Mouse (Mus musculus): ENCODE results near the gene Dcdc2b. TPM values are rescaled to one million over a fixed set of nuclear protein-coding genes. Genes with fewer than 3 reads are reported as not detected.
A peak's percentile ranks its signal among the peaks of the same experiment; 100 is the strongest.

Gene Dcdc2b
- polyA plus RNA-seq, 1 experiment = 8.8 TPM

- no peaks in the 10 kb centered on the region for H3K4me1 ChIP-seq (ENCODE audit: control insufficient read depth, insufficient read depth, low read length)
- H3K27ac ChIP-seq (ENCODE audit: insufficient read depth, low read length) = no peak overlapping the region
- WGBS = 3% methylated on average over 36 of the region's 36 CpGs
- peak; percentile 63 for TF ChIP-seq CTCF (IDR thresholded peaks at IDR 0.05; ENCODE audit: borderline replicate concordance, insufficient read depth, low read depth, low read length)
- TF ChIP-seq POLR2A (IDR thresholded peaks at IDR 0.05; ENCODE audit: borderline replicate concordance, insufficient read depth, low read length) = no peak
- no peaks in the 10 kb centered on the region for H3K27me3 ChIP-seq (ENCODE audit: control insufficient read depth, insufficient read depth, low read length)
- H3K4me3 ChIP-seq (replicated peaks; ENCODE audit: insufficient read depth, low read depth, low read length) = peak overlapping the region; percentile 57
- DNase-seq = peak; percentile 69 to 80
These were observed 29.0 kb downstream of the Dcdc2b start for GRCm38 (mm10) chr4:129584884-129585608.

- 75% methylated on average over 1 of the region's 1 CpGs for WGBS
These were observed 29.7 kb downstream of the Dcdc2b start for GRCm38 (mm10) chr4:129584370-129584769.

GRCm38 (mm10) chr4:129582251-129582650 is 31.8 kb downstream of the Dcdc2b start:
- no peak for DNase-seq
- Histone ChIP-seq H3K4me3 (replicated peaks; ENCODE audit: insufficient read depth, low read depth, low read length) (no peak overlapping the region), H3K27me3 (ENCODE audit: control insufficient read depth, insufficient read depth, low read length) (no peaks in the 10 kb centered on the region), H3K4me1 (ENCODE audit: control insufficient read depth, insufficient read depth, low read length) (no peaks in the 10 kb centered on the region; the same call in 1 of the 2 replicates), H3K27ac (ENCODE audit: insufficient read depth, low read length) (no peak overlapping the region)
- TF ChIP-seq CTCF (IDR thresholded peaks at IDR 0.05; ENCODE audit: borderline replicate concordance, insufficient read depth, low read depth, low read length) (no peak), POLR2A (IDR thresholded peaks at IDR 0.05; ENCODE audit: borderline replicate concordance, insufficient read depth, low read length) (no peak)
- WGBS = 72% methylated on average over 1 of the region's 1 CpGs

More at GRCm38 (mm10) chr4:129584370-129584769, 29.7 kb downstream of the Dcdc2b start:
- no peak for DNase-seq
- Histone ChIP-seq H3K27ac (ENCODE audit: insufficient read depth, low read length) (no peak overlapping the region), H3K4me1 (ENCODE audit: control insufficient read depth, insufficient read depth, low read length) (no peaks in the 10 kb centered on the region), H3K4me3 (replicated peaks; ENCODE audit: insufficient read depth, low read depth, low read length) (no peak overlapping the region), H3K27me3 (ENCODE audit: control insufficient read depth, insufficient read depth, low read length) (no peaks in the 10 kb centered on the region)
- no peak for TF ChIP-seq CTCF (IDR thresholded peaks at IDR 0.05; ENCODE audit: borderline replicate concordance, insufficient read depth, low read depth, low read length)
- no peak for TF ChIP-seq POLR2A (IDR thresholded peaks at IDR 0.05; ENCODE audit: borderline replicate concordance, insufficient read depth, low read length)

- peak; percentile 40 to 59 for DNase-seq
- no peak for TF ChIP-seq POLR2A (IDR thresholded peaks at IDR 0.05; ENCODE audit: borderline replicate concordance, insufficient read depth, low read length)
- TF ChIP-seq CTCF (IDR thresholded peaks at IDR 0.05; ENCODE audit: borderline replicate concordance, insufficient read depth, low read depth, low read length) = no peak
- H3K27ac ChIP-seq (ENCODE audit: insufficient read depth, low read length) = no peak overlapping the region
- 10% methylated on average over 7 of the region's 7 CpGs for WGBS
- H3K4me3 ChIP-seq (replicated peaks; ENCODE audit: insufficient read depth, low read depth, low read length) = no peak overlapping the region
- no peaks in the 10 kb centered on the region; the same call in 1 of the 2 replicates for H3K4me1 ChIP-seq (ENCODE audit: control insufficient read depth, insufficient read depth, low read length)
- no peaks in the 10 kb centered on the region for H3K27me3 ChIP-seq (ENCODE audit: control insufficient read depth, insufficient read depth, low read length)
These were observed 33.7 kb downstream of the Dcdc2b start for GRCm38 (mm10) chr4:129580347-129580746.

GRCm38 (mm10) chr4:129578466-129578865 is 35.6 kb downstream of the Dcdc2b start, which contains the start of gene Fam167b:
Fam167b (minus strand) TSS chr4:129578549.
- H3K4me1 ChIP-seq (ENCODE audit: control insufficient read depth, insufficient read depth, low read length) = no peaks in the 10 kb centered on the region; the same call in 1 of the 2 replicates
- H3K27ac ChIP-seq (ENCODE audit: insufficient read depth, low read length) = no peak within 1 kb of the TSS
- H3K27me3 ChIP-seq (ENCODE audit: control insufficient read depth, insufficient read depth, low read length) = no peaks in the 10 kb centered on the region
- TF ChIP-seq POLR2A (IDR thresholded peaks at IDR 0.05; ENCODE audit: borderline replicate concordance, insufficient read depth, low read length) (no peak), CTCF (IDR thresholded peaks at IDR 0.05; ENCODE audit: borderline replicate concordance, insufficient read depth, low read depth, low read length) (no peak)
- DNase-seq = no peak
- 74% methylated on average over 5 of the region's 5 CpGs for WGBS
- no peak within 1 kb of the TSS for H3K4me3 ChIP-seq (replicated peaks; ENCODE audit: insufficient read depth, low read depth, low read length)

- no peak overlapping the region for H3K27ac ChIP-seq (ENCODE audit: insufficient read depth, low read length)
- H3K4me3 ChIP-seq (replicated peaks; ENCODE audit: insufficient read depth, low read depth, low read length) = no peak overlapping the region
- no peak for TF ChIP-seq POLR2A (IDR thresholded peaks at IDR 0.05; ENCODE audit: borderline replicate concordance, insufficient read depth, low read length)
- TF ChIP-seq CTCF (IDR thresholded peaks at IDR 0.05; ENCODE audit: borderline replicate concordance, insufficient read depth, low read depth, low read length) = no peak
- no peak for DNase-seq
- no peaks in the 10 kb centered on the region; the same call in 1 of the 2 replicates for H3K4me1 ChIP-seq (ENCODE audit: control insufficient read depth, insufficient read depth, low read length)
- H3K27me3 ChIP-seq (ENCODE audit: control insufficient read depth, insufficient read depth, low read length) = no peaks in the 10 kb centered on the region
- WGBS = 71% methylated on average over 7 of the region's 7 CpGs
These were observed 36.4 kb downstream of the Dcdc2b start for GRCm38 (mm10) chr4:129577688-129578087.

- no peaks in the 10 kb centered on the region; the same call in 1 of the 2 replicates for H3K4me1 ChIP-seq (ENCODE audit: control insufficient read depth, insufficient read depth, low read length)
- no peak overlapping the region for H3K27ac ChIP-seq (ENCODE audit: insufficient read depth, low read length)
- WGBS = 16% methylated on average over 21 of the region's 21 CpGs
- peak; percentile 46 to 51 for DNase-seq
- TF ChIP-seq CTCF (IDR thresholded peaks at IDR 0.05; ENCODE audit: borderline replicate concordance, insufficient read depth, low read depth, low read length) (peak; percentile 14; the same call in 1 of the 2 replicates), POLR2A (IDR thresholded peaks at IDR 0.05; ENCODE audit: borderline replicate concordance, insufficient read depth, low read length) (no peak)
- no peak overlapping the region for H3K4me3 ChIP-seq (replicated peaks; ENCODE audit: insufficient read depth, low read depth, low read length)
- no peaks in the 10 kb centered on the region for H3K27me3 ChIP-seq (ENCODE audit: control insufficient read depth, insufficient read depth, low read length)
These were observed 37.1 kb downstream of the Dcdc2b start for GRCm38 (mm10) chr4:129576863-129577491.

All from cerebellum, adult 2 months (tissue).